Mouse (Mus musculus) lung, postnatal 25 days (tissue): ENCODE data around the gene Fam71d.

Source experiments
- DNase-seq: peaks from one replicate; pipeline ENCODE4 v3.0.0; 2022; ENCODE audit warnings: low spot score

The Fam71d gene

GRCm38 (mm10) chr12:78773211-78773610 is 81.9 kb downstream of the Fam71d start:
- no peak for DNase-seq

DNA sequence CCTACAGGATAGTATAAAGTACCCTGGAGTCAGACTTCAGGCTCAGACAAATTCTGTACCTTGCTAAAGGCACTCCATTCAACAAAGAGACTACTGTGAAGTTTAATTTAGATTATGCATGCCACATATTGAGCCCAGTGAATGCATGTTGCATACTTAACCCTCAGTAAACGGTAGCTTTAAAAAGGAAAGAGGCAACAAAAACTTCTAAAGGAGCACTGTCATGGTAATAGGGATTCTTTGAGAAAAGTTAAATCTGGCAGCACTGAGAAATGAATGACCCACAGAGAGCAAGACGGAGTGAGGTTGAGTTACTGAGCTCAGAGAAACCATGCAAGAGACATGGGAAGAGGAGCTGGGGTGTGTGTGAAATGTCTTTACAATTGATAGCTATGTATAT is 86.6 kb downstream of the Fam71d start:
- no peak for DNase-seq

GRCm38 (mm10) chr12:78778423-78779067 is 87.2 kb downstream of the Fam71d start:
- no peak for DNase-seq
